ENCODE assay signal across 8 mouse cellular contexts in genomic region chr2:166805250-166806172, GRCm38 (mm10). TPM values are rescaled to one million over a fixed set of nuclear protein-coding genes. Genes with fewer than 3 reads are reported as not detected.
DNase-seq lines count a peak whose midpoint lies in the region; ATAC-seq and TF ChIP-seq lines count a peak whose summit lies in the region.

TSS of gene Arfgef2 (plus strand) at chr2:166805588.

- peak; percentile 86 for ATAC-seq in cerebellum, adult (ENCODE audit: insufficient number of reproducible peaks, low FRiP score, low TSS enrichment)
- peak; percentile 87 for ATAC-seq in forebrain, embryonic 13.5 days
- peak; percentile 93 for ATAC-seq in heart, postnatal 0 days (ENCODE audit: insufficient read depth, low read depth)
- peak; percentile 93 for ATAC-seq in liver, embryonic 15.5 days (ENCODE audit: insufficient read depth)
- ATAC-seq in neural tube, embryonic 11.5 days (ENCODE audit: insufficient read depth, low FRiP score, low TSS enrichment): peak; percentile 84
- peak; percentile 91 for ATAC-seq in stomach, embryonic 16.5 days (ENCODE audit: insufficient read depth, low FRiP score)

- peak within 1 kb of the TSS; percentile 91 for H3K9ac ChIP-seq in ES-Bruce4 (ENCODE audit: low read depth, poor library complexity, severe bottlenecking)
- peak within 1 kb of the TSS; percentile 85 for H3K9ac ChIP-seq in forebrain, embryonic 13.5 days
- H3K9ac ChIP-seq in heart, postnatal 0 days (replicated peaks; ENCODE audit: low read depth, low read length): peak within 1 kb of the TSS; percentile 84
- peak within 1 kb of the TSS; percentile 93 for H3K9ac ChIP-seq in liver, embryonic 15.5 days
- peak within 1 kb of the TSS; percentile 77 for H3K9ac ChIP-seq in neural tube, embryonic 11.5 days (ENCODE audit: low read length)
- peak within 1 kb of the TSS; percentile 94 for H3K9ac ChIP-seq in stomach, embryonic 16.5 days (ENCODE audit: low read length)

- under 1% methylated on average over 72 of the region's 76 CpGs for WGBS in forebrain, embryonic 13.5 days
- WGBS in heart, postnatal 0 days: under 1% methylated on average over 61 of the region's 76 CpGs
- WGBS in liver, embryonic 15.5 days (ENCODE audit: insufficient replicate concordance): under 1% methylated on average over 76 of the region's 76 CpGs
- 1% methylated on average over 67 of the region's 76 CpGs for WGBS in neural tube, embryonic 11.5 days
- WGBS in stomach, embryonic 16.5 days: under 1% methylated on average over 75 of the region's 76 CpGs

- no peaks in the 10 kb centered on the region for H3K4me1 ChIP-seq in ES-Bruce4 (ENCODE audit: control insufficient read depth, insufficient read depth, low read length)
- peaks cover 15% of the 10 kb centered on the region for H3K4me1 ChIP-seq in forebrain, embryonic 13.5 days
- H3K4me1 ChIP-seq in heart, postnatal 0 days (ENCODE audit: control insufficient read depth, insufficient read depth): peaks cover 14% of the 10 kb centered on the region
- H3K4me1 ChIP-seq in liver, embryonic 15.5 days (replicated peaks): peaks cover 48% of the 10 kb centered on the region
- H3K4me1 ChIP-seq in neural tube, embryonic 11.5 days (ENCODE audit: control insufficient read depth, insufficient read depth, low read length): no peaks in the 10 kb centered on the region
- H3K4me1 ChIP-seq in stomach, embryonic 16.5 days (ENCODE audit: control insufficient read depth, insufficient read depth, low read length): peaks cover 8% of the 10 kb centered on the region

- peak; percentile 45 for TF ChIP-seq POLR2A in ES-Bruce4 (IDR thresholded peaks at IDR 0.05; ENCODE audit: insufficient read depth, low read length)

- TF ChIP-seq EP300 in ES-Bruce4 (IDR thresholded peaks at IDR 0.05; ENCODE audit: insufficient read depth, low read depth, low read length): peak; percentile 67; the same call in 1 of the 2 replicates
- TF ChIP-seq EP300 in heart, postnatal 0 days (IDR thresholded peaks at IDR 0.05; ENCODE audit: low read depth): no peak; the same call in 1 of the 2 replicates

- TF ChIP-seq CTCF in ES-Bruce4 (IDR thresholded peaks at IDR 0.05; ENCODE audit: low read depth, low read length): no peak
- no peak for TF ChIP-seq CTCF in heart, postnatal 0 days (IDR thresholded peaks at IDR 0.05; ENCODE audit: low read depth)

- DNase-seq in heart, postnatal 0 days (ENCODE audit: low spot score): peak; percentile 91
- peak; percentile 93 to 96 for DNase-seq in kidney, postnatal 4 days
- peak; percentile 88 for DNase-seq in neural tube, embryonic 11.5 days (ENCODE audit: low spot score)

- no peaks in the 10 kb centered on the region for H3K36me3 ChIP-seq in ES-Bruce4 (ENCODE audit: control insufficient read depth, insufficient read depth, low read length, poor library complexity, severe bottlenecking)
- no peaks in the 10 kb centered on the region for H3K36me3 ChIP-seq in forebrain, embryonic 13.5 days (ENCODE audit: poor library complexity, severe bottlenecking)
- no peaks in the 10 kb centered on the region for H3K36me3 ChIP-seq in heart, postnatal 0 days (replicated peaks; ENCODE audit: control insufficient read depth, insufficient read depth, low read length)
- H3K36me3 ChIP-seq in liver, embryonic 15.5 days (replicated peaks): no peaks in the 10 kb centered on the region
- H3K36me3 ChIP-seq in neural tube, embryonic 11.5 days (ENCODE audit: control insufficient read depth, insufficient read depth, low read length): no peaks in the 10 kb centered on the region
- no peaks in the 10 kb centered on the region for H3K36me3 ChIP-seq in stomach, embryonic 16.5 days (ENCODE audit: control insufficient read depth, insufficient read depth, low read length)

- H3K27ac ChIP-seq in ES-Bruce4 (ENCODE audit: insufficient read depth, low read length): peak within 1 kb of the TSS; percentile 70
- H3K27ac ChIP-seq in forebrain, embryonic 13.5 days: no peak within 1 kb of the TSS
- peak within 1 kb of the TSS; percentile 94 for H3K27ac ChIP-seq in heart, postnatal 0 days (ENCODE audit: low read depth)
- H3K27ac ChIP-seq in liver, embryonic 15.5 days (replicated peaks): peak within 1 kb of the TSS; percentile 89
- peak within 1 kb of the TSS; percentile 67; the same call in 1 of the 2 replicates for H3K27ac ChIP-seq in neural tube, embryonic 11.5 days (ENCODE audit: low read depth, low read length)
- H3K27ac ChIP-seq in stomach, embryonic 16.5 days (ENCODE audit: low read length): peak within 1 kb of the TSS; percentile 84

- H3K27me3 ChIP-seq in ES-Bruce4 (ENCODE audit: control insufficient read depth, insufficient read depth, low read length, poor library complexity, severe bottlenecking): no peaks in the 10 kb centered on the region
- no peaks in the 10 kb centered on the region for H3K27me3 ChIP-seq in forebrain, embryonic 13.5 days
- no peaks in the 10 kb centered on the region for H3K27me3 ChIP-seq in heart, postnatal 0 days (ENCODE audit: control insufficient read depth, insufficient read depth, low read length)
- peaks cover 5% of the 10 kb centered on the region for H3K27me3 ChIP-seq in liver, embryonic 15.5 days
- H3K27me3 ChIP-seq in neural tube, embryonic 11.5 days (ENCODE audit: control insufficient read depth, insufficient read depth, low read length): no peaks in the 10 kb centered on the region
- no peaks in the 10 kb centered on the region for H3K27me3 ChIP-seq in stomach, embryonic 16.5 days (ENCODE audit: control insufficient read depth, insufficient read depth, low read length)

- H3K9me3 ChIP-seq in ES-Bruce4 (replicated peaks; ENCODE audit: control insufficient read depth, insufficient read depth, low read length, poor library complexity, severe bottlenecking): no peaks in the 10 kb centered on the region
- H3K9me3 ChIP-seq in forebrain, embryonic 13.5 days (replicated peaks): no peaks in the 10 kb centered on the region
- no peaks in the 10 kb centered on the region for H3K9me3 ChIP-seq in heart, postnatal 0 days (replicated peaks; ENCODE audit: control insufficient read depth, low read length)
- H3K9me3 ChIP-seq in liver, embryonic 15.5 days (replicated peaks): no peaks in the 10 kb centered on the region
- H3K9me3 ChIP-seq in neural tube, embryonic 11.5 days (ENCODE audit: control insufficient read depth, low read length): no peaks in the 10 kb centered on the region
- no peaks in the 10 kb centered on the region for H3K9me3 ChIP-seq in stomach, embryonic 16.5 days (replicated peaks; ENCODE audit: control insufficient read depth, low read length)

- peak within 1 kb of the TSS; percentile 91 for H3K4me3 ChIP-seq in ES-Bruce4 (ENCODE audit: low read depth, low read length)
- H3K4me3 ChIP-seq in forebrain, embryonic 13.5 days: peak within 1 kb of the TSS; percentile 73
- H3K4me3 ChIP-seq in heart, postnatal 0 days (ENCODE audit: low read depth, low read length): peak within 1 kb of the TSS; percentile 79
- peak within 1 kb of the TSS; percentile 88 for H3K4me3 ChIP-seq in liver, embryonic 15.5 days (replicated peaks)
- H3K4me3 ChIP-seq in neural tube, embryonic 11.5 days (ENCODE audit: low read depth, low read length): peak within 1 kb of the TSS; percentile 85
- H3K4me3 ChIP-seq in stomach, embryonic 16.5 days (replicated peaks; ENCODE audit: low read length): peak within 1 kb of the TSS; percentile 91

- H3K4me2 ChIP-seq in forebrain, embryonic 13.5 days: peak within 1 kb of the TSS; percentile 85
- peak within 1 kb of the TSS; percentile 87 for H3K4me2 ChIP-seq in heart, postnatal 0 days (ENCODE audit: low read depth, low read length)
- peak within 1 kb of the TSS; percentile 97 for H3K4me2 ChIP-seq in liver, embryonic 15.5 days
- H3K4me2 ChIP-seq in neural tube, embryonic 11.5 days (ENCODE audit: low read depth): peak within 1 kb of the TSS; percentile 95
- H3K4me2 ChIP-seq in stomach, embryonic 16.5 days (ENCODE audit: low read depth, low read length): peak within 1 kb of the TSS; percentile 61

RNA-seq across cellular contexts. Expression of gene Arfgef2, which starts in this region (rescaled TPM):
- 25.8 and 28.3 TPM in 2 replicates for polyA plus RNA-seq in ES-Bruce4 (2011; ENCODE audit: insufficient read depth, insufficient read length, low read depth, missing spikeins)
- 2.0 and 2.5 TPM in 2 replicates for polyA plus RNA-seq in forebrain, embryonic 13.5 days (2015; fragmentation: Nextera tagmentation; extraction: Ambion mirVana)
- 15.4 and 15.5 TPM in 2 replicates for total RNA-seq in heart, postnatal 0 days (2014; rRNA removed; ENCODE audit: low replicate concordance)
- 4.2 and 5.2 TPM in 2 replicates for polyA plus RNA-seq in heart, postnatal 0 days (2015; fragmentation: Nextera tagmentation; extraction: Ambion mirVana)
- polyA plus RNA-seq in liver, embryonic 15.5 days (2015; fragmentation: Nextera tagmentation; extraction: Ambion mirVana): 4.0 and 4.2 TPM in 2 replicates
- polyA plus RNA-seq in neural tube, embryonic 11.5 days (2014; fragmentation: Nextera tagmentation; extraction: Ambion mirVana): 6.0 and 6.2 TPM in 2 replicates
- polyA plus RNA-seq in stomach, embryonic 16.5 days (2015; fragmentation: Nextera tagmentation; extraction: Ambion mirVana): 6.1 and 6.5 TPM in 2 replicates
